ENCODE assay signal across 22 mouse cellular contexts in genomic region chr3:109564443-109564842, GRCm38 (mm10).
DNase-seq lines count a peak whose midpoint lies in the region; ATAC-seq and TF ChIP-seq lines count a peak whose summit lies in the region.
"Had no signal": no experiment of that assay in that cellular context is flagged by ENCODE, and none has a peak within 500 bp of the region (broad histone marks: within the 10 kb centered on the region; RNA-seq: fewer than 3 reads in every experiment).

No protein-coding gene starts in this region.

- no peak overlapping the region for H3K4me2 ChIP-seq in midbrain, embryonic 11.5 days
- H3K4me2 ChIP-seq in midbrain, postnatal 0 days (ENCODE audit: low read depth, low read length, poor library complexity, severe bottlenecking), result no peak overlapping the region
- no peak overlapping the region for H3K4me2 ChIP-seq in intestine, embryonic 15.5 days (replicated peaks)
- H3K4me2 ChIP-seq in intestine, embryonic 16.5 days (ENCODE audit: low read depth, low read length), result no peak overlapping the region
- H3K4me2 ChIP-seq in intestine, postnatal 0 days (replicated peaks; ENCODE audit: low read depth), result no peak overlapping the region

- no peaks in the 10 kb centered on the region for H3K9me3 ChIP-seq in midbrain, embryonic 11.5 days (ENCODE audit: control insufficient read depth, low read length)
- no peaks in the 10 kb centered on the region for H3K9me3 ChIP-seq in midbrain, postnatal 0 days (ENCODE audit: low read length)
- H3K9me3 ChIP-seq in intestine, embryonic 15.5 days, result no peaks in the 10 kb centered on the region
- no peaks in the 10 kb centered on the region for H3K9me3 ChIP-seq in intestine, embryonic 16.5 days (ENCODE audit: control insufficient read depth, low read length)
- no peaks in the 10 kb centered on the region for H3K9me3 ChIP-seq in intestine, postnatal 0 days (ENCODE audit: control insufficient read depth)

- peaks cover 3% of the 10 kb centered on the region; the same call in 1 of the 2 replicates for H3K4me1 ChIP-seq in midbrain, embryonic 11.5 days (ENCODE audit: control insufficient read depth, insufficient read depth, low read length)
- no peaks in the 10 kb centered on the region for H3K4me1 ChIP-seq in midbrain, postnatal 0 days (ENCODE audit: insufficient read depth, low read length)
- peaks cover 8% of the 10 kb centered on the region; the same call in 1 of the 2 replicates for H3K4me1 ChIP-seq in intestine, embryonic 15.5 days (replicated peaks)
- peaks cover 11% of the 10 kb centered on the region; the same call in 1 of the 2 replicates for H3K4me1 ChIP-seq in intestine, embryonic 16.5 days (ENCODE audit: control insufficient read depth, insufficient read depth, low read length)
- H3K4me1 ChIP-seq in intestine, postnatal 0 days (replicated peaks; ENCODE audit: control insufficient read depth, insufficient read depth, low read length), result peaks cover 8% of the 10 kb centered on the region; the same call in 1 of the 2 replicates

- H3K27me3 ChIP-seq in midbrain, embryonic 11.5 days (ENCODE audit: control insufficient read depth, insufficient read depth, low read length), result no peaks in the 10 kb centered on the region
- no peaks in the 10 kb centered on the region for H3K27me3 ChIP-seq in midbrain, postnatal 0 days (ENCODE audit: insufficient read depth, low read length)
- no peaks in the 10 kb centered on the region for H3K27me3 ChIP-seq in intestine, embryonic 15.5 days (replicated peaks)
- no peaks in the 10 kb centered on the region for H3K27me3 ChIP-seq in intestine, embryonic 16.5 days (replicated peaks; ENCODE audit: control insufficient read depth, insufficient read depth, low read length)
- H3K27me3 ChIP-seq in intestine, postnatal 0 days (replicated peaks; ENCODE audit: control insufficient read depth, insufficient read depth, low read length), result no peaks in the 10 kb centered on the region
- H3K27me3 ChIP-seq: CH12.LX, Patski had no signal

- H3K36me3 ChIP-seq in midbrain, embryonic 11.5 days (ENCODE audit: control insufficient read depth, insufficient read depth, low read length), result no peaks in the 10 kb centered on the region
- no peaks in the 10 kb centered on the region for H3K36me3 ChIP-seq in midbrain, postnatal 0 days (ENCODE audit: insufficient read depth, low read length)
- no peaks in the 10 kb centered on the region for H3K36me3 ChIP-seq in intestine, embryonic 15.5 days
- H3K36me3 ChIP-seq in intestine, embryonic 16.5 days (ENCODE audit: control insufficient read depth, insufficient read depth, low read length), result no peaks in the 10 kb centered on the region
- H3K36me3 ChIP-seq in intestine, postnatal 0 days (ENCODE audit: control insufficient read depth, insufficient read depth), result no peaks in the 10 kb centered on the region
- H3K36me3 ChIP-seq: G1E had no signal

- H3K9ac ChIP-seq in midbrain, embryonic 11.5 days (ENCODE audit: low read length), result no peak overlapping the region
- H3K9ac ChIP-seq in midbrain, postnatal 0 days (replicated peaks; ENCODE audit: low read length, poor library complexity, severe bottlenecking), result no peak overlapping the region
- H3K9ac ChIP-seq in intestine, embryonic 15.5 days, result no peak overlapping the region
- no peak overlapping the region for H3K9ac ChIP-seq in intestine, embryonic 16.5 days (ENCODE audit: low read depth, low read length)
- no peak overlapping the region for H3K9ac ChIP-seq in intestine, postnatal 0 days (ENCODE audit: low read depth, low read length)

- peak; percentile 23 for DNase-seq in midbrain, embryonic 11.5 days (ENCODE audit: low spot score, missing footprints)
- no peak for DNase-seq in midbrain, postnatal 0 days (ENCODE audit: low spot score)
- no peak for DNase-seq in urinary bladder, postnatal 10 days (ENCODE audit: low spot score)
- no peak for DNase-seq in left cerebral cortex, adult 18-20 months (ENCODE audit: low spot score in 2 of 2)
- DNase-seq in lung, postnatal 36 days, result no peak
- DNase-seq: adrenal gland, adult 2 months; adrenal gland, adult 8-10 months; adrenal gland, postnatal 10 days; adrenal gland, postnatal 14 days; adrenal gland, postnatal 25 days; adrenal gland, postnatal 36 days; B cell, adult 2 months; cerebellum, adult 11 months; cerebellum, adult 11-12 months had no signal

- TF ChIP-seq CTCF in midbrain, postnatal 0 days (IDR thresholded peaks at IDR 0.05), result no peak
- no peak for TF ChIP-seq CTCF in intestine, postnatal 0 days (IDR thresholded peaks at IDR 0.05; ENCODE audit: low read depth)

- no peak for ATAC-seq in midbrain, embryonic 11.5 days (ENCODE audit: low FRiP score)
- no peak for ATAC-seq in midbrain, postnatal 0 days (ENCODE audit: low FRiP score)
- peak; percentile 60 for ATAC-seq in intestine, embryonic 15.5 days
- peak; percentile 67 for ATAC-seq in intestine, embryonic 16.5 days
- peak; percentile 78 for ATAC-seq in intestine, postnatal 0 days
- ATAC-seq: activated CD4-positive, CD25-positive, alpha-beta regulatory T cell, adult 4 months; CD4-positive, CD25-positive, alpha-beta regulatory T cell, adult 4 months; Patski had no signal

- no peak overlapping the region for H3K4me3 ChIP-seq in midbrain, embryonic 11.5 days (ENCODE audit: low read depth, low read length)
- H3K4me3 ChIP-seq in midbrain, postnatal 0 days (ENCODE audit: low read depth, low read length), result no peak overlapping the region
- no peak overlapping the region for H3K4me3 ChIP-seq in intestine, embryonic 15.5 days (replicated peaks)
- no peak overlapping the region for H3K4me3 ChIP-seq in intestine, embryonic 16.5 days (ENCODE audit: low read length)
- H3K4me3 ChIP-seq in intestine, postnatal 0 days (ENCODE audit: low read depth, low read length), result no peak overlapping the region

- no peak overlapping the region for H3K27ac ChIP-seq in midbrain, embryonic 11.5 days (ENCODE audit: low read depth, low read length)
- H3K27ac ChIP-seq in midbrain, postnatal 0 days (ENCODE audit: low read depth, low read length), result no peak overlapping the region
- H3K27ac ChIP-seq in intestine, embryonic 15.5 days, result no peak overlapping the region
- H3K27ac ChIP-seq in intestine, embryonic 16.5 days (ENCODE audit: low read length), result no peak overlapping the region
- H3K27ac ChIP-seq in intestine, postnatal 0 days (ENCODE audit: low read depth, low read length), result no peak overlapping the region

- 95% methylated on average over 2 of the region's 2 CpGs for WGBS in midbrain, embryonic 11.5 days
- 98% methylated on average over 2 of the region's 2 CpGs for WGBS in midbrain, postnatal 0 days
- WGBS in intestine, embryonic 15.5 days, result 44% methylated on average over 2 of the region's 2 CpGs
- WGBS in intestine, embryonic 16.5 days, result 57% methylated on average over 2 of the region's 2 CpGs
- 34% methylated on average over 2 of the region's 2 CpGs for WGBS in intestine, postnatal 0 days

Comparison
In these comparisons a context has a peak if more than half of its experiments do, and no peak if none do; other contexts are left out.
1. ATAC-seq: peak in intestine, embryonic 15.5 days (single experiment), intestine, embryonic 16.5 days (single experiment) and intestine, postnatal 0 days (single experiment); none in midbrain, embryonic 11.5 days (single experiment) and midbrain, postnatal 0 days (single experiment).